Mouse (Mus musculus) cerebellum, adult 18-20 months (tissue): ENCODE results near the gene Sh2d3c.

Experiments
- DNase-seq, 2 experiments: peaks; one replicate each; pipeline ENCODE4 v3.0.0; 2021

The Sh2d3c gene

DNA sequence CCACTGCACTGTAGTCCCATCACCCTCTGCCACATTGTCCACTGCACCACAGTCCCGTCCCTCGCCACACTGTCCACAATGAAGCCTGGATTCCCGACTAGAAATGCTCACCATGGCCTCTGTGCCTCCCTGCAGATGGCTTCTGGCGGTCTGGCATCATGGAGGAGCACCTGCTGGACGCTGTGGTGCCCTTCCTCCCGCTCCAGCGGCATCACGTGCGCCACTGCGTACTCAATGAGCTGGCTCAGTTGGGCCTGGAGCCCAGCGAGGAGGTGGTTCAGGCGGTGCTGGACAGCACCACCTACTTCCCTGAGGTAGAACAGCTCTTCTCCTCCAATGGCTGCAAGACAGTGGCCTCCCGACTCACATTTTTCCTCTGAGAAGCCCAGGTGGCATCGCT is 40.5 kb downstream of the Sh2d3c start:
- no peak for DNase-seq

- DNase-seq = no peak
These were observed 41.0 kb downstream of the Sh2d3c start for GRCm38 (mm10) chr2:32761859-32762258.

- DNase-seq = peak in 1 of 2 experiments; percentile 1
These were observed 42.5 kb downstream of the Sh2d3c start for GRCm38 (mm10) chr2:32763353-32763752.

DNA sequence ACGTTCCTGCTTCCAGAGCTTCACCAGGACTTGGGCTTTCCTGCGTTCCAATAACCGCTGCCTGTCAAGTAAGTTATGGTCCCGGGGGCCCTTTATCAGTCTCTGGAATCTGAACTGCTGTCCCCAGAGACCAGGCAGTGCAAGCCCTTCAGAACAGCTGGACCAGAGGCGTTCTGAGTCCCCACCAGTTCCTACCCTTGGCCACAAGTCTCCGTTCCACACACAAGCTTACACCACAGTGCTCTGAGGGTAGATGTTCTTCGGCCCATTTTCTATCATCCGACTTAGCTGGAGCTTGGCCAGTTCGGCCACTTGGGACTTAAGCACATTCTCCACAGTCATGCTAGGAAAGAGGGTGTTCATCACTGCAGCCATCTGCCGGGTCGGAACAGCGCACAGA is 46.4 kb downstream of the Sh2d3c start:
- no peak for DNase-seq

GRCm38 (mm10) chr2:32768661-32769285 is 47.9 kb downstream of the Sh2d3c start:
- peak; percentile 57 to 64 for DNase-seq

- no peak for DNase-seq
These were observed 48.7 kb downstream of the Sh2d3c start for GRCm38 (mm10) chr2:32769327-32770085.

- DNase-seq = no peak
These were observed 51.0 kb downstream of the Sh2d3c start for GRCm38 (mm10) chr2:32771886-32772285.

GRCm38 (mm10) chr2:32772626-32773279 is 51.9 kb downstream of the Sh2d3c start:
- DNase-seq = no peak

- DNase-seq = peak; percentile 96 to 99
These were observed 54.7 kb downstream of the Sh2d3c start, which contains the start of the genes Ttc16 and Ptrh1 for GRCm38 (mm10) chr2:32775359-32776074. TSS of gene Ttc16 (minus strand) at chr2:32775633. TSS of gene Ptrh1 (plus strand) at chr2:32775786.

DNA sequence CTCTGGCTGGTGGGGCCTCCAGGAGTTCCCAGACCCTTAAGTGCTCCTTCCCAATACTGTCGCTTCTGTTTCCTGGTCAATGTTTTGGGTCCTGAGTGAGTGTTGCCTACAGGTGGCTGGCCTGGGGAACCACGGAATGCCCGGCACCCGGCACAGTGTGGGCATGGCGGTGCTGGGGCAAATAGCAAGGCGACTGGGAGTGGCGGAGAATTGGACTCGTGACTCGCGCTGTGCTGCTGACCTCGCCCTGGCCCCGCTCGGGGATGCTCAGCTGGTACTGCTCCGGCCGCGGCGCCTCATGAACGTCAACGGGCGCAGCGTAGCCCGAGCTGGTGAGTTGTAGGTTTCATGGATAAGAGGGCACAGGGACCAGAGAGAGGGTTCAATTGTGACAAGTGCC is 55.3 kb downstream of the Sh2d3c start:
- DNase-seq = no peak

DNA sequence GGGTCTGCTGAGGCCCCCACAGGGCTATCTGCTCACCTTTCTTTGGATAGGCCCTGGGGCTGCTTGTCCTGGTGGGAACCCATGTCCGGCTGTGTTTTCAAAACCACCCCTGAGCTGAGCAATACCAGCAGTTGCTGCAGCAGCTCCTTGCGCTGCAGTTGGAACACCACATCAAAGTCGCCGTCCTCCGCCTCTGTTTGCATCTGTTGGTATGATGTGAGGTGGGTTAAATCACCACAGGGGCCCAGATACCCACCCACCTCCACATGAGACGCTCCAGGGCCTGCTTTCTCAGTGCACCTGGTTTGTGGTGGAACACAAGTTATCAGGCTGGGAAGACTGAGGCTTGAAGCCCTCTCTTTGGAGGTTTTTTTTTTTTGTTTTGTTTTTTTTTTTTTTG is 57.2 kb downstream of the Sh2d3c start:
- no peak for DNase-seq

DNA sequence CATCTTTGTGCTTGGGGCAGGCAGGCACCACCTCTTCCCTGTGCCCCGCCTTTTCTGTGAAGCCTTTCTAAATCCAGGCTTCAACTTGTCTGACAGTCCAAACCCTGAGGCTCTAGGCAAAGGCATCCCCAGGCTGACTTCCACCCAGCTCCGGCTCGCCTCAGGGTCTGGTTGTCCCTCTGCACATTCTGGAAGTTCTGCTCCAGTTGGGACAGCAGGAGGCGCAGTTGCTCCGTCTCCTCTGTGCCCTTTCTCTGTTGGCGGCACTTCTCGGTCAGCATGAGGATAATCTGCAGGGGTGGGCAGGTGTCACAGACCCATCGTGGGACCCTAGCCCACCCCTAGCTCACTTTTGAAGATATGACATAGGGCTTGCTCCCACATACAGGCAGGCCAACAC is 58.3 kb downstream of the Sh2d3c start:
- DNase-seq = peak; percentile 73 to 81

DNA sequence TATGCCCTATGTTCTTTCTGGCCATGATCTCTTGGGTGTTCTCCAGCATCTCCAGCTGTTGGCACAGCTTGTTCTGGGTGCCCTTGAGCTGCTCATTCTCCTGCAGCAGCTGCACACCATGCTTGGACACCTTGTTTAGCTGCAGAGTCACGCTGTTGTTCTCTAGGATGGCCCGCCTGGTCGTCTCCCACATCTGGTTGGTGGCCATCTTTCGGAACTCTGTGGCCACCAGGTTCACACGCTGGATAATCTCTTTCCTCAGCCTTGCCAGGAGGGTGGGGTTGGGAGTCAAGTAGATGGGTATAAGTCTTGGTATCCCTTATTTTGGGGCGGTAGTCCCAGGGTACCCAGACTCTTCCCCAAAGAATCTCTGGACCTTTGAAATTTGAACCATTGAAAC is 58.9 kb downstream of the Sh2d3c start:
- DNase-seq = no peak

DNA sequence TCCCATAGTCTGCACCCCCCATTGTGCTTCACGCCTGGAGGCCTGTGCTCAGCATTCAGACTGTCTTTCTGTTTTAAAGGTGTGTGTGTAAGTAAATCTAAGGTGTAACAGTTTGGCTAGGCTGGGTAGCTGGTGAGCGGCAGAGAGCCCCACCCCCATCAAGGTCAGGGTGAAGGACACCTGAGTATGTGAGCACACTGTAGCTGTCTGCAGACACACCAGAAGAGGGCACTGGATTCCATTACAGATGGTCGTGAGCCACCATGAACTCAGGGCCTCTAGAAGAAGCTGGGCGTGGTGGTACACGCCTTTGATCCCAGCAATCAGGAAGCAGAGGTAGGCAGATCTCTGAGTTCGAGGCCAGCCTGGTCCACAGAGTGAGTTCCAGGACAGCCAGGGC is 60.9 kb downstream of the Sh2d3c start:
- DNase-seq = peak in 1 of 2 experiments; percentile 3

GRCm38 (mm10) chr2:32784048-32784681 is 63.3 kb downstream of the Sh2d3c start, which contains the start of gene Cfap157:
TSS of gene Cfap157 (minus strand) at chr2:32784428.
- DNase-seq = no peak

GRCm38 (mm10) chr2:32787176-32787575 is 66.3 kb downstream of the Sh2d3c start:
- peak; percentile 55 to 66 for DNase-seq

DNA sequence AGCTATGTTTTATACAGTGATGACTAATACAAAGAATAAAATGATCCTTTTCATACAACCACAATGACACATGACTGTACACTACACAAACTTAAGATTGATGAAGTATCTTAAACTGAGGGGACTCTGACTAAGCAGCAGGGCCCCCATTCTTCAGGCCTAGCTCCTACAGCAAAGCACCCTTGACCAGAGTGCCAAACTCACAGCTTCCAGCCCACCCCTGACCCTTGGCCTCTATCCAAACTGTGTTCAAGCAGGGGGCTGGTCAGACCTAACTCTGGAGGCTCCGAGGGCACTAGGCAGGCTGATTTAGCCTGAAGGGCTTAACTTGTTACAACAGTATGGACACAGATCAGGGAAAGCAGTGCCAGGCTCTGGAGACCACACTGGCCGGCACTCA is 67.7 kb downstream of the Sh2d3c start:
- DNase-seq = no peak

DNA sequence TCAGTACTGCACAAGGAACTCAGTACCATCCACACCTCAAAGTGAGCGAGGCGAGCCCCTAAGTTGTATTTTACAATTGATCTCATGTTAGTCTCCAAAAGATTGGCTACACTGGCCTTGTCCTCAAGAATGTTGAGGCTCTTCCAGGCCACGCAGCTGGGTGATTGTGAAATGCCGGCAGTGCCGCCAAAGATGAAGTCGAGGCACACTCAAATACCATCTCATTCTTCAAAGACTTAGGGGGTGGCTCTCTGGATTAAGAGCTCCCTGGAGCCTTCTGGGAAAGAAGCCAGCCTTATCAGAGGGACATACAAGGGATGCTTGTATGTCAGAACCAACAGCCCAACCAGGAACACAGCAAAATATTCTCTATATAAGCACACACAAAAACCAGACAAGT is 70.4 kb downstream of the Sh2d3c start:
- DNase-seq = no peak

DNA sequence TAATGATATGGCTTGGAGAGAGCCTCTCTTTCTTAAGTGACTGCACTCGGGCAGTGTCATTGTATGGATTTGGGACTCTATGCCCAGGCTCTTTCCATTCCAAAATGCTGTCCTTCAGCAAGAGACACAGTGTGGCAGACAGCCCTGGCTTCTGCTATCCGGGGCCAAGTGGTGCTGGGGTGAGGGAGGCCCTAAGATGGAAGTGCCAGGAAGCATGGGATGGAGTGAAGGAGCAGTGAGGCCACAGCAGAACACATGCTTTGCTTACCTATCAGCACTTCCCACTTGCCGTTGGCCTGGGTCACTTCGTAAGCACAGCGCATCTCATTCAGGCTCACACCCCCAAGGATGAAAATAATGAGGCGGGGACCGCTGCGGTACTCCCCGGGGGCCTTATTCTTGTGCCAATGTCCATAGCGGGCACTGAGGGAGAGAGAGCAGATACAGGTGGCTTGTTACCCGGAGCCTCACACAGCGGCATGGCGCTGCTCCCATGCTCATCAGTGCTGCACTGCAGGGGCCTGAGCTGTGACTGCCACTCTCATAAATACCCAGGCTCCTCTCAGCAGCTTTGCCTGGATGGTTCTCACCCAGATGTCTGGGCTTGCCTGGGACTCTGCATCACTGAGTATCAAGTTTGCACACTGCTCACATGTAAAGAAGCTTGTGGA is 75.0 kb downstream of the Sh2d3c start:
- peak; percentile 54 to 59 for DNase-seq

DNA sequence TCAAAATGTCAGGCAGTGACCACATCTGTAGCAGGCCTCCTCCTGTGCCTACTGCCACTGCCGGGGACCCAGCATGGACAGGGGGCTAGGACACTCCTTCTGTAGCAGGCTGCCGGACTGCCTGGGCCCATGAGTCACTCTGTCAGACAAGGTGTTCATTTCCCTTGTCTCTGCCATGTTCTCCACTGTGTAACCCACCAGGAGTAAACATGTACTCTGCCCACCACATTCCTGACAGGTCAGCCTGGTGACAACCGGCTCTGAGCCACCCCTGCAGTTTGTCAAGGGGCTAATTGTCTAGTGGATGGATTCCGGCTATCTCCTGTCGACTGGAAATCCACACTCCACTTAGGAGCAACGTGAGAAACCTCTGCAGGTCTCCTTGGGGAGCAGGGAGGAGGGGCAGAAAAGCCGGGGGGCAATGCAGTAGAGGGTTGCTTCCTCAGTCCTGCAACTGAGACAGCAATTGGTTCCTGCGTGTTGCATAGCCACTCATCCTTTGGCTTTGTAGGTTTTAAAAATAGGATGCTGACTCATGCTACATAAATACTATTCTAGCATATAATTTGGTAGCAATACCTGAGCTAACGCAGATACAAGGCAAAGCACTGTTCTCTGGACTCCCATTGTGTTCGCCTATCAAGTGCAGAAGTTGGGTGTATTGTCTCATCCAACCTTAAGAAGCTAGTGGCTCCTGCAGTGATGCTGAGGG is 77.6 kb downstream of the Sh2d3c start:
- no peak for DNase-seq
